32 mouse cellular contexts compared by ENCODE assay signal in the genomic region with DNA sequence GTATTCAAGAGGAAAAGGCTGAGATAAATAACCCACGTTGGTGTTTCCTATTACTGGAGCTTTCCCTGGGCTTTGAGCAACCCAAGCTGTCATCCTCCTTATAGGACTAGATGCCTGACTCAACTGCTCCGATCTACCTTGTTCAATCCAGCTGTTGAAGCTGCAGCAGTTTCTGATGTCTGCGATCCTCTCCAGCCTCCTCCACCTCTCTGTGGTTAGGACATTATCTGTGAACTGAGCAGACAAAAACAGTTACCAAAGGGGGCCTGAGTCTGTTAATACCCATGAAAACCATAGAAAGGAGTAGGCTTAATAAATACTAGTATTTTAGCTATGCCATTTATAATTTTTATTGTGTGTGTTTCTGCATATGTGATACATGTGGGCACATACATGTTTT.
"Had no signal": no experiment of that assay in that cellular context is flagged by ENCODE, and none has a peak within 500 bp of the region (broad histone marks: within the 10 kb centered on the region; RNA-seq: fewer than 3 reads in every experiment).

No protein-coding gene starts in this region.

- H3K4me3 ChIP-seq: limb, embryonic 10.5 days; limb, embryonic 12.5 days; limb, embryonic 13.5 days; limb, embryonic 15.5 days; liver, embryonic 12.5 days; liver, embryonic 13.5 days; liver, embryonic 15.5 days; lung, embryonic 15.5 days; megakaryocyte, embryonic 14.5 days; midbrain, embryonic 10.5 days; midbrain, embryonic 12.5 days; midbrain, embryonic 13.5 days; midbrain, embryonic 15.5 days; myocyte; neural tube, embryonic 12.5 days had no signal

- H3K4me1 ChIP-seq: lung, embryonic 15.5 days; megakaryocyte, embryonic 14.5 days; midbrain, embryonic 15.5 days had no signal

- DNase-seq: left cerebral cortex, postnatal 4 days; liver; liver, embryonic 13.5 days; liver, postnatal 0 days; lung, adult 18-20 months; lung, adult 2 months; lung, embryonic 14.5 days; lung, postnatal 10 days; lung, postnatal 14 days; lung, postnatal 36 days; lung, postnatal 4 days; midbrain, embryonic 14.5 days had no signal

- H3K27me3 ChIP-seq: limb, embryonic 15.5 days; liver, embryonic 12.5 days; liver, embryonic 13.5 days; liver, embryonic 15.5 days; lung, embryonic 15.5 days; megakaryocyte, embryonic 14.5 days; midbrain, embryonic 15.5 days; neural tube, embryonic 12.5 days had no signal

- H3K9ac ChIP-seq: limb, embryonic 12.5 days; limb, embryonic 13.5 days; limb, embryonic 15.5 days; liver, embryonic 12.5 days; liver, embryonic 13.5 days; liver, embryonic 14.5 days; liver, embryonic 15.5 days; liver, postnatal 0 days; lung, embryonic 14.5 days; lung, embryonic 15.5 days; midbrain, embryonic 12.5 days; midbrain, embryonic 13.5 days; midbrain, embryonic 15.5 days; neural tube, embryonic 12.5 days had no signal

- H3K36me3 ChIP-seq: limb, embryonic 10.5 days; limb, embryonic 12.5 days; limb, embryonic 13.5 days; limb, embryonic 15.5 days; liver, embryonic 12.5 days; liver, embryonic 13.5 days; liver, embryonic 15.5 days; lung, embryonic 15.5 days; midbrain, embryonic 10.5 days; midbrain, embryonic 12.5 days; midbrain, embryonic 13.5 days; midbrain, embryonic 15.5 days; neural tube, embryonic 12.5 days had no signal

- H3K9me3 ChIP-seq: limb, embryonic 10.5 days; limb, embryonic 12.5 days; limb, embryonic 13.5 days; limb, embryonic 15.5 days; liver, embryonic 12.5 days; liver, embryonic 13.5 days; liver, embryonic 15.5 days; lung, embryonic 15.5 days; midbrain, embryonic 10.5 days; midbrain, embryonic 12.5 days; midbrain, embryonic 13.5 days; midbrain, embryonic 15.5 days; neural tube, embryonic 12.5 days had no signal

- H3K27ac ChIP-seq: limb, embryonic 10.5 days; limb, embryonic 12.5 days; limb, embryonic 13.5 days; limb, embryonic 15.5 days; liver, embryonic 12.5 days; liver, embryonic 13.5 days; liver, embryonic 14.5 days; liver, embryonic 15.5 days; lung, embryonic 15.5 days; macrophage; midbrain, embryonic 10.5 days; midbrain, embryonic 12.5 days; midbrain, embryonic 13.5 days; midbrain, embryonic 15.5 days; neural tube, embryonic 12.5 days had no signal

- H3K4me2 ChIP-seq: limb, embryonic 12.5 days; limb, embryonic 13.5 days; limb, embryonic 15.5 days; liver, embryonic 11.5 days; liver, embryonic 12.5 days; liver, embryonic 13.5 days; liver, embryonic 15.5 days; lung, embryonic 14.5 days; lung, embryonic 15.5 days; midbrain, embryonic 11.5 days; midbrain, embryonic 12.5 days; midbrain, embryonic 15.5 days; neural tube, embryonic 12.5 days had no signal

- ATAC-seq: liver, embryonic 12.5 days; liver, postnatal 0 days; lung, postnatal 0 days; midbrain, embryonic 13.5 days; midbrain, embryonic 15.5 days; midbrain, embryonic 16.5 days had no signal
